Mouse (Mus musculus) liver, embryonic 14.5 days (tissue): ENCODE measurements around the gene Lyrm9. TPM values are rescaled to one million over a fixed set of nuclear protein-coding genes. Genes with fewer than 3 reads are reported as not detected.

Source experiments
- ATAC-seq: fragments of 200-750 bp; cut with Nextera tagmentation; 2 replicates; pipeline ENCODE4 v1.8.0; 2017; ENCODE audit warnings: moderate number of reproducible peaks, mild to moderate bottlenecking, moderate library complexity; ENCODE audit not compliant: insufficient read depth
- DNase-seq, 3 experiments: peaks; one replicate each; pipeline ENCODE4 v3.0.0-alpha.2; 2012 to 2013; ENCODE audit warnings: low read depth in 3 of 3, low spot score in 3 of 3
- H3K27ac ChIP-seq: fragments of 300-500 bp; sonication (generic); 2 replicates; pipeline ENCODE4 v1.5.1; 2014; ENCODE audit warnings: moderate library complexity, mild to moderate bottlenecking, control low read depth, inconsistent platforms
- H3K27me3 ChIP-seq: fragments of 300-500 bp; sonication (generic); 2 replicates; pipeline ENCODE4 v1.6.1; 2014; ENCODE audit warnings: mild to moderate bottlenecking, low read length, moderate library complexity; ENCODE audit not compliant: control insufficient read depth, insufficient read depth
- H3K36me3 ChIP-seq: fragments of 300-500 bp; sonication (generic); replicated peaks from 2 replicates; pipeline ENCODE4 v1.6.1; 2014; ENCODE audit warnings: low read depth; ENCODE audit not compliant: control insufficient read depth, insufficient read depth
- H3K4me1 ChIP-seq, 2 experiments: fragments of 200-500 bp in 1 of 2; fragments of 300-500 bp in 1 of 2; sonication (generic) in 1 of 2; replicated peaks; 2 replicates each; pipeline ENCODE4 v1.6.1; 2012 to 2014; ENCODE audit warnings: antibody characterized with exemption in 1 of 2, inconsistent platforms in 1 of 2, low read length in 1 of 2; ENCODE audit not compliant: control insufficient read depth in 2 of 2, insufficient read depth in 2 of 2
- H3K4me2 ChIP-seq: fragments of 300-500 bp; sonication (generic); 2 replicates; pipeline ENCODE4 v1.6.1; 2014; ENCODE audit warnings: low read depth, mild to moderate bottlenecking, control low read depth, moderate library complexity
- H3K4me3 ChIP-seq, 2 experiments: fragments of 200-500 bp in 1 of 2; fragments of 300-500 bp in 1 of 2; sonication (generic) in 1 of 2; 2 replicates each; pipeline ENCODE4 v1.5.1; 2012 to 2014; ENCODE audit warnings: low read depth in 2 of 2, low read length in 2 of 2, mild to moderate bottlenecking in 2 of 2, control low read depth in 1 of 2, inconsistent platforms in 1 of 2, moderate library complexity in 1 of 2; ENCODE audit not compliant: insufficient read depth in 1 of 2
- H3K9ac ChIP-seq: fragments of 300-500 bp; sonication (generic); replicated peaks from 2 replicates; pipeline ENCODE4 v1.6.1; 2014; ENCODE audit warnings: mild to moderate bottlenecking, control low read depth, moderate library complexity
- H3K9me3 ChIP-seq: fragments of 300-500 bp; sonication (generic); 2 replicates; pipeline ENCODE4 v1.6.1; 2016; ENCODE audit warnings: low read length, mixed read lengths; ENCODE audit not compliant: control insufficient read depth
- CTCF ChIP-seq: IDR thresholded peaks from 2 replicates; pipeline ENCODE4 v1.5.1; 2016; ENCODE audit warnings: antibody characterized with exemption, low read depth, control low read depth
- EP300 ChIP-seq: IDR thresholded peaks from 2 replicates; pipeline ENCODE4 v1.6.1; 2016; ENCODE audit warnings: antibody characterized with exemption, low read depth
- WGBS: fragments of 180-500 bp; shearing (Covaris S2); extraction: QIAGEN DNeasy Blood & Tissue Kit; methylation state at CpG from one replicate; pipeline ENCODE4 v1.1.7; 2014; ENCODE audit not compliant: insufficient replicate concordance; 5-methylcytosine and 5-hydroxymethylcytosine counted together
- polyA plus RNA-seq, 2 experiments: library from polyadenylated mRNA; depleted of rRNA in 1 of 2; stranded (reverse) in 1 of 2; unstranded in 1 of 2; fragments of >200 nt; fragmentation: Nextera tagmentation in 1 of 2; extraction: Ambion mirVana in 1 of 2; gene quantifications; 2 replicates each; pipeline versions ENCODE4 v1.2.1 to v1.2.3; 2012 to 2014

The Lyrm9 gene
- 3.8 and 12.4 TPM in 2 replicates for polyA plus RNA-seq (2012; rRNA removed)
- polyA plus RNA-seq (2014; fragmentation: Nextera tagmentation; extraction: Ambion mirVana) = 18.1 and 20.4 TPM in 2 replicates

DNA sequence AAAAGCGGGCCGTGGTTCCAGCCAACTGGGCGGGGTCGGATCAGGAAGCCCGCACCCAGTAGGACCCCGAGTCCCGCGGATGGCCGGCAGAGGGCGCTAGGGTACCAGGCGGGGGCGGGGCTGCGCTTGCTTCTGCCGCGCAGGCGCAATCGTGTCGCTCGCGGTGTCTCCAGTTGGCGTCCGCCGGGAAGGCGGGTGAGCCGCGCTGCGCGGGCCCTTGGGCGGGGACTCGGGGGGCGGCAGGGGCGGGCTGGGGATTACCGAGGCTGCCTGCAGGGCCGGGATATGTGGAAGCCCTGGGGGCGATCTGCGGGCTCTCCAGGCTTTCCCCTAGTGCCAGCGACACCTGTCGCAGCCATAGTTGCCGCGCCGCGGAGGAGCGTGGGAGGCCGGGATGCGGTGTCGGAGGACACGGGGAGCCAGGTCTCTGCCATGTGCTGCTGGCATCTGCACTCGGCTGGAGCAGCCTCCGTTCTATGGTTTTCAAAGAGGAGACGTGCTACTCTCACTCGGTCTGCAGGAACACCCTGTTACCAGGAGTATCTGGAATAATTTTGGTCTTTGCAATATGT lies at the start of gene Lyrm9:
Gene Lyrm9, plus strand, starts transcription at position 143 of the 572 bp plus-strand sequence.
- under 1% methylated on average over 49 of the region's 51 CpGs for WGBS
- H3K4me2 ChIP-seq = peak within 1 kb of the TSS; percentile 85
- H3K9ac ChIP-seq = peak within 1 kb of the TSS; percentile 70
- peak; percentile 98 for TF ChIP-seq CTCF
- no peak for TF ChIP-seq EP300
- H3K27ac ChIP-seq = no peak within 1 kb of the TSS; the same call in 1 of the 2 replicates
- ATAC-seq (peak; percentile 92), DNase-seq (peak; percentile 72 to 84 (median 74))
- H3K4me1 ChIP-seq = peaks cover 14 to 32% of the 10 kb centered on the region in 2 experiments
- no peaks in the 10 kb centered on the region for H3K9me3 ChIP-seq
- no peaks in the 10 kb centered on the region for H3K27me3 ChIP-seq
- H3K4me3 ChIP-seq = peak within 1 kb of the TSS; percentile 62 to 72
- H3K36me3 ChIP-seq = no peaks in the 10 kb centered on the region

DNA sequence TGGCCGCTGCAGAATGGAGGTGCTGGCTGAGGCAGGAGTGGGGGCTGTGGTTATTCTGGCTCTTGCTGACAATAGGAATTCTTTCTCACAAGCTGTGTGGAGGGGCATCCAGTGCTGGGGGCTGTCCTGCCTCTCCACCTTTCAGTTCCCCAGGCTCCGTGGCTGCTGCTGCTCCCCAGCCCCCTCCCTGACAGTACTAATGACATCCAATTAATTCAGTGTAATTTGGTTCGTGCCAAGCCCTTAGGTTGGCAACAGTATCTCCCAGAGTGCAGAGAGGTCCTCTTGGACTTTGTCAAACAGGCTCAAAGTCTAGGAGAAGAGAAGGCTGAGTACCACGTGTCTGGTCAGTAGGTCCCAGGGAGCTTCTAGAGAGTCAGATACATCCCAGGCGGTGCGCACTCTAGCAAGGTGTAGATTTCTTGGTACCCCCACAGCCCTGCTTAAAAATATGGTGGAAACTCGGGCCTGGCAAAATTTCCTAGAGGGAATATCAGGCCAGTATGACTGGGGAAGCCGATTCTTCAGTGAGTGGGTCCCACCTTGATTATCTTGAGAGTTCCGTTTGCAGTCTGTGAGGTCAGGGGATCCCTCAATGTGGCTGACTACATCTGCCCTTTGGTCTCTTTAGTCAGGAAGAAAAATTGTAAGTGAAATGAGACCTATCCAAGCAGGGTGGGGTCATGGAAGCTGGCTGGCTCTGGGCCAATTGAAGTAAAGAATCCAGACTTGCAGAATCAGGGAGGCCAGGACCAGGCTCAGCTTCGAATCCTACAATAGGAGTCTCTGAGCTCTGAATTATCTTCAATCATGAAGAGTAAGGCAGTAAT lies 48.3 kb upstream of the Lyrm9 start:
- H3K4me3 ChIP-seq = no peak overlapping the region
- no peak overlapping the region for H3K9ac ChIP-seq
- TF ChIP-seq CTCF (no peak), EP300 (no peak)
- ATAC-seq = no peak
- H3K4me1 ChIP-seq = no peaks in the 10 kb centered on the region
- no peaks in the 10 kb centered on the region for H3K9me3 ChIP-seq
- H3K4me2 ChIP-seq = no peak overlapping the region
- H3K27ac ChIP-seq = no peak overlapping the region
- no peaks in the 10 kb centered on the region for H3K36me3 ChIP-seq
- no peaks in the 10 kb centered on the region for H3K27me3 ChIP-seq
- WGBS = 57% methylated on average over 10 of the region's 10 CpGs
- no peak for DNase-seq

DNA sequence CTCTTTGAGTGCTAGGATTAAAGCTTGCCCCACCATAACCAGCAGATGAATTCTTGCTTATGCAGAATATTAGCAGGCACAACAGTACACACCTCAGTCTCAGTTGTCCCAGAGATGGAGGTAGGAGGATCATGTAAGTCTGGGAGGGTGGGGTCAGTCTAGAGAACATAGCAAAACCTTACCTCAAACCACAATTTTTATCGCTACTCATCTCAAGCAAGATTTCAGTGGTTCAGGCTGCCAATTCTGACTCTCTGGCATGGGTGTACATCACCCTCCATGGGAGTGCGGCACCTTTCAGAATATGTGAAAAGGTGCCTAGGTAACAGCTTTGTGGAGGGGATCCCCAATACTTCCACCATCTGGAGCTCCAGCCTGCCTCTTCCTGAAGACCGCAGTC lies 46.4 kb upstream of the Lyrm9 start:
- Histone ChIP-seq H3K9me3 (no peaks in the 10 kb centered on the region), H3K4me2 (no peak overlapping the region), H3K4me3 (no peak overlapping the region), H3K4me1 (no peaks in the 10 kb centered on the region), H3K27me3 (no peaks in the 10 kb centered on the region), H3K9ac (no peak overlapping the region), H3K36me3 (no peaks in the 10 kb centered on the region), H3K27ac (no peak overlapping the region)
- 81% methylated on average over 3 of the region's 3 CpGs for WGBS
- DNase-seq = no peak
- ATAC-seq = no peak
- no peak for TF ChIP-seq CTCF
- TF ChIP-seq EP300 = no peak

DNA sequence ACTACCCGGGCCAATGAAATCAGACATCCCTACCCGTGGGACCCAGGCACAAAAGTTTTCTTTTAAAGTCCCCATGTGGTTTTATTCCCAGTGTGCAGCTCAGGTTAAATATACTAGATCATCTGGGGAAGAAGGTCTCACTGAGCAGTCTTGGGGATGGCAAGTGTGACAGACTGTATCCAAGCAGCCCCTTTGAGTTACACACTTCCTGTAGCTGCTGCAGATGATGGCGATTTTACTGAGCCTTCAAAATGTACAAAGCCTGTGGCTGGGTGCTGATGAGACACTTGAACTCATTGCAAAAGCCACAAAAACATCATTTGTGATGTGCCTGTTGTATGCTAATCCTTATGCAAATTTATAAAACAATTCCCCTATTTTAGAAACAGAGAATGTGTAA lies 45.8 kb upstream of the Lyrm9 start:
- no peak overlapping the region for H3K4me2 ChIP-seq
- no peak for DNase-seq
- no peak for TF ChIP-seq CTCF
- TF ChIP-seq EP300 = no peak
- H3K36me3 ChIP-seq = no peaks in the 10 kb centered on the region
- H3K4me3 ChIP-seq = no peak overlapping the region
- no peak overlapping the region for H3K9ac ChIP-seq
- no peak for ATAC-seq
- H3K27ac ChIP-seq = no peak overlapping the region
- H3K4me1 ChIP-seq = no peaks in the 10 kb centered on the region
- H3K9me3 ChIP-seq = no peaks in the 10 kb centered on the region
- WGBS = 51% methylated on average over 3 of the region's 3 CpGs
- no peaks in the 10 kb centered on the region for H3K27me3 ChIP-seq

DNA sequence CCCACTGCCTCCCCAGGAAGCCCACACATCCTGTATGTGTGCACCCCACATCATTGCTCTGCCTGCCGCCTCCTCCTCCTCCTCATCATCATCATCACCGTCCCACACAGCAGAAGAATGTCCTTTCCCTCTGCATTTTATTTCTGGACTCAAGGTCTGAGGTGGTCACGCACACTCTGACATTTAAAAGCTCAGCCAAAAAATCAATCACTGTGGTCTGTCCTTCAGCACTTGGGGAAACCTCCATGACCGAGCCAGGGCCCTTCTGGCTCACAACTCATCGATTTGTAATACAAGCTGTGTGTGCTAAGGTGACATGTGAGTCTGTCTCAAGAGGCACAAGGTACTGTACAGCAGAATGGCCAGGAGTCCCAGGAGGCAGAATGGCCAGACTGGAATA lies 44.1 kb upstream of the Lyrm9 start:
- Histone ChIP-seq H3K9ac (no peak overlapping the region), H3K4me3 (no peak overlapping the region), H3K9me3 (no peaks in the 10 kb centered on the region), H3K4me1 (no peaks in the 10 kb centered on the region; a peak in 1 of 4 replicates), H3K4me2 (no peak overlapping the region), H3K27ac (no peak overlapping the region), H3K27me3 (no peaks in the 10 kb centered on the region), H3K36me3 (no peaks in the 10 kb centered on the region)
- WGBS = 55% methylated on average over 5 of the region's 5 CpGs
- DNase-seq = no peak
- TF ChIP-seq EP300 (no peak), CTCF (no peak)
- ATAC-seq = no peak
